Mouse (Mus musculus) liver, adult 2 months (tissue): ENCODE data around the gene Wfdc6b.

Experiments
- CTCF ChIP-seq: fragments of 200-500 bp; IDR thresholded peaks from 2 replicates; pipeline ENCODE4 v1.5.1; 2011; ENCODE audit warnings: low read depth, low read length, control low read depth
- POLR2A ChIP-seq: fragments of 200-500 bp; IDR thresholded peaks from 2 replicates; pipeline ENCODE4 v1.6.1; 2011; ENCODE audit warnings: low read length, control low read depth; ENCODE audit not compliant: insufficient read depth; ENCODE audit errors: extremely low read depth

DNA sequence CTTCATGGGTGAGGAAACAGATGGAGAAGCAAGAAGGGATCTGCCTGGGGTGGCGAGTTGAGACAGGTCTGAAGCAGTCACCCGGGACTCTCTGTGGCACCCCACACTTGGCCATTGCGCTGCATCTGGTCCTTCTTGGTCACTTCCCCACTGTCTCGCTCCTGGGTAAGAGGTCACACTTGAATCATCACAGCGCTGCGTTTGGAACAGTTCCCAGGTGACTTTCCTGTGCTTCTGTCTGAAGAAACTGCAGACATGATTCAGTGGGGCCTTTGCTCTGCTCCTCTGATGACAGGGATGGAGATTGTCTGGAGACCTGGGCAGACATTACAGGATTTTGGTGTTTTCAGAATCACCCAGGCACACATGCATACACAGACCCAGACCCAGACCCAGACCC lies 4.5 kb upstream of the Wfdc6b start:
- no peak for TF ChIP-seq CTCF
- TF ChIP-seq POLR2A, result no peak
